Mouse (Mus musculus) stomach, embryonic 15.5 days (tissue): Measurements from ENCODE around the gene Ubiad1. TPM values are rescaled to one million over a fixed set of nuclear protein-coding genes. Genes with fewer than 3 reads are reported as not detected.

ENCODE experiments used
- ATAC-seq: fragments of 200-750 bp; cut with Nextera tagmentation; 2 replicates; pipeline ENCODE4 v1.8.0; 2017; ENCODE audit warnings: low read depth, moderate number of reproducible peaks, moderate TSS enrichment; ENCODE audit not compliant: insufficient read depth, low FRiP score
- H3K27ac ChIP-seq: fragments of 300-500 bp; sonication (generic); 2 replicates; pipeline ENCODE4 v1.5.1; 2015; ENCODE audit warnings: mild to moderate bottlenecking, inconsistent platforms
- H3K27me3 ChIP-seq: fragments of 300-500 bp; sonication (generic); replicated peaks from 2 replicates; pipeline ENCODE4 v1.6.1; 2015; ENCODE audit warnings: inconsistent platforms
- H3K36me3 ChIP-seq: fragments of 300-500 bp; sonication (generic); 2 replicates; pipeline ENCODE4 v1.6.1; 2015; ENCODE audit warnings: inconsistent platforms
- H3K4me1 ChIP-seq: fragments of 300-500 bp; sonication (generic); 2 replicates; pipeline ENCODE4 v1.6.1; 2015; ENCODE audit warnings: inconsistent platforms
- H3K4me2 ChIP-seq: fragments of 300-500 bp; sonication (generic); 2 replicates; pipeline ENCODE4 v1.6.1; 2015; ENCODE audit warnings: mild to moderate bottlenecking, inconsistent platforms
- H3K4me3 ChIP-seq: fragments of 300-500 bp; sonication (generic); replicated peaks from 2 replicates; pipeline ENCODE4 v1.5.1; 2015; ENCODE audit warnings: inconsistent platforms
- H3K9ac ChIP-seq: fragments of 300-500 bp; sonication (generic); 2 replicates; pipeline ENCODE4 v1.6.1; 2015; ENCODE audit warnings: inconsistent platforms
- H3K9me3 ChIP-seq: fragments of 300-500 bp; sonication (generic); 2 replicates; pipeline ENCODE4 v1.6.1; 2016; ENCODE audit warnings: inconsistent platforms
- WGBS: fragments of 180-500 bp; shearing (Covaris S2); methylation state at CpG from one replicate; pipeline ENCODE4 v1.1.7; 2015; 5-methylcytosine and 5-hydroxymethylcytosine counted together
- polyA plus RNA-seq: library from polyadenylated mRNA; unstranded; fragments of >200 nt; fragmentation: Nextera tagmentation; extraction: Ambion mirVana; gene quantifications from 2 replicates; pipeline ENCODE4 v1.2.1, GENCODE M21; 2015

The Ubiad1 gene
- polyA plus RNA-seq, 1 experiment from 2014 or later = 20.5 TPM

GRCm38 (mm10) chr4:148428544-148428943 is 16.0 kb downstream of the Ubiad1 start:
- no peaks in the 10 kb centered on the region for H3K4me1 ChIP-seq
- H3K9me3 ChIP-seq = no peaks in the 10 kb centered on the region
- 76% methylated on average over 5 of the region's 5 CpGs for WGBS
- H3K4me2 ChIP-seq = no peak overlapping the region
- no peak overlapping the region for H3K27ac ChIP-seq
- ATAC-seq = no peak
- no peak overlapping the region for H3K9ac ChIP-seq
- no peak overlapping the region for H3K4me3 ChIP-seq
- H3K36me3 ChIP-seq = no peaks in the 10 kb centered on the region
- no peaks in the 10 kb centered on the region for H3K27me3 ChIP-seq

GRCm38 (mm10) chr4:148426950-148427850 is 17.4 kb downstream of the Ubiad1 start:
- no peak overlapping the region for H3K4me2 ChIP-seq
- H3K36me3 ChIP-seq = no peaks in the 10 kb centered on the region
- H3K4me3 ChIP-seq = no peak overlapping the region
- WGBS = 72% methylated on average over 10 of the region's 10 CpGs
- no peak overlapping the region for H3K9ac ChIP-seq
- no peak overlapping the region for H3K27ac ChIP-seq
- no peaks in the 10 kb centered on the region for H3K27me3 ChIP-seq
- H3K4me1 ChIP-seq = no peaks in the 10 kb centered on the region
- no peak for ATAC-seq
- H3K9me3 ChIP-seq = no peaks in the 10 kb centered on the region

- no peak overlapping the region for H3K9ac ChIP-seq
- no peaks in the 10 kb centered on the region for H3K36me3 ChIP-seq
- no peak for ATAC-seq
- H3K27ac ChIP-seq = no peak overlapping the region
- 66% methylated on average over 6 of the region's 6 CpGs for WGBS
- H3K4me1 ChIP-seq = no peaks in the 10 kb centered on the region
- H3K4me2 ChIP-seq = no peak overlapping the region
- H3K27me3 ChIP-seq = 0 out of 2 replicates have a peak, but pooled peaks cover 10% of the 10 kb centered on the region
- no peak overlapping the region for H3K4me3 ChIP-seq
- H3K9me3 ChIP-seq = no peaks in the 10 kb centered on the region
Observed at GRCm38 (mm10) chr4:148417559-148417958, 27.0 kb downstream of the Ubiad1 start.

- Histone ChIP-seq H3K27me3 (0 out of 2 replicates have a peak, but pooled peaks cover 10% of the 10 kb centered on the region), H3K27ac (no peak overlapping the region), H3K9me3 (no peaks in the 10 kb centered on the region), H3K4me3 (no peak overlapping the region), H3K4me2 (no peak overlapping the region), H3K4me1 (no peaks in the 10 kb centered on the region), H3K36me3 (no peaks in the 10 kb centered on the region), H3K9ac (no peak overlapping the region)
- peak; percentile 67 for ATAC-seq
- WGBS = 50% methylated on average over 11 of the region's 11 CpGs
Observed at GRCm38 (mm10) chr4:148417074-148417526, 27.5 kb downstream of the Ubiad1 start.

- Histone ChIP-seq H3K9me3 (no peaks in the 10 kb centered on the region), H3K4me3 (no peak overlapping the region), H3K27me3 (0 out of 2 replicates have a peak, but pooled peaks cover 10% of the 10 kb centered on the region), H3K27ac (no peak overlapping the region), H3K4me1 (no peaks in the 10 kb centered on the region), H3K4me2 (no peak overlapping the region), H3K36me3 (no peaks in the 10 kb centered on the region), H3K9ac (no peak overlapping the region)
- ATAC-seq = no peak
- 4% methylated on average over 16 of the region's 16 CpGs for WGBS
Observed at GRCm38 (mm10) chr4:148415575-148415974, 29.0 kb downstream of the Ubiad1 start.

GRCm38 (mm10) chr4:148408256-148408975 is 36.2 kb downstream of the Ubiad1 start:
- Histone ChIP-seq H3K9ac (no peak overlapping the region), H3K27me3 (peaks cover 31% of the 10 kb centered on the region), H3K9me3 (no peaks in the 10 kb centered on the region), H3K27ac (no peak overlapping the region), H3K4me2 (no peak overlapping the region), H3K36me3 (no peaks in the 10 kb centered on the region), H3K4me1 (0 out of 2 replicates have a peak, but pooled peaks cover 7% of the 10 kb centered on the region), H3K4me3 (no peak overlapping the region)
- 67% methylated on average over 10 of the region's 10 CpGs for WGBS
- no peak for ATAC-seq

GRCm38 (mm10) chr4:148405255-148405788 is 39.2 kb downstream of the Ubiad1 start:
- H3K9me3 ChIP-seq = no peaks in the 10 kb centered on the region
- H3K27ac ChIP-seq = no peak overlapping the region
- no peak overlapping the region for H3K9ac ChIP-seq
- WGBS = 9% methylated on average over 13 of the region's 13 CpGs
- 0 out of 2 replicates have a peak overlapping the region, but pooled peaks have one; percentile 6 for H3K4me2 ChIP-seq
- H3K36me3 ChIP-seq = no peaks in the 10 kb centered on the region
- no peak for ATAC-seq
- peaks cover 38% of the 10 kb centered on the region for H3K27me3 ChIP-seq
- 0 out of 2 replicates have a peak, but pooled peaks cover 7% of the 10 kb centered on the region for H3K4me1 ChIP-seq
- no peak overlapping the region for H3K4me3 ChIP-seq

GRCm38 (mm10) chr4:148404748-148405147 is 39.8 kb downstream of the Ubiad1 start:
- H3K9ac ChIP-seq = no peak overlapping the region
- 6% methylated on average over 11 of the region's 11 CpGs for WGBS
- peak overlapping the region; percentile 6; the same call in 1 of the 2 replicates for H3K4me2 ChIP-seq
- no peaks in the 10 kb centered on the region for H3K9me3 ChIP-seq
- no peaks in the 10 kb centered on the region for H3K36me3 ChIP-seq
- no peak overlapping the region for H3K4me3 ChIP-seq
- ATAC-seq = no peak
- no peak overlapping the region for H3K27ac ChIP-seq
- 0 out of 2 replicates have a peak, but pooled peaks cover 7% of the 10 kb centered on the region for H3K4me1 ChIP-seq
- peaks cover 38% of the 10 kb centered on the region for H3K27me3 ChIP-seq

- no peak overlapping the region for H3K9ac ChIP-seq
- no peak overlapping the region for H3K27ac ChIP-seq
- ATAC-seq = no peak
- peaks cover 38% of the 10 kb centered on the region for H3K27me3 ChIP-seq
- H3K4me3 ChIP-seq = no peak overlapping the region
- H3K4me2 ChIP-seq = no peak overlapping the region
- H3K36me3 ChIP-seq = no peaks in the 10 kb centered on the region
- WGBS = 14% methylated on average over 12 of the region's 12 CpGs
- 0 out of 2 replicates have a peak, but pooled peaks cover 7% of the 10 kb centered on the region for H3K4me1 ChIP-seq
- no peaks in the 10 kb centered on the region for H3K9me3 ChIP-seq
Observed at GRCm38 (mm10) chr4:148403402-148403801, 41.2 kb downstream of the Ubiad1 start.

GRCm38 (mm10) chr4:148399437-148400094 is 45.0 kb downstream of the Ubiad1 start:
- Histone ChIP-seq H3K4me1 (0 out of 2 replicates have a peak, but pooled peaks cover 6% of the 10 kb centered on the region), H3K36me3 (no peaks in the 10 kb centered on the region), H3K9me3 (no peaks in the 10 kb centered on the region), H3K4me2 (no peak overlapping the region), H3K27me3 (peaks cover 17% of the 10 kb centered on the region), H3K27ac (no peak overlapping the region), H3K4me3 (no peak overlapping the region), H3K9ac (no peak overlapping the region)
- WGBS = 57% methylated on average over 9 of the region's 9 CpGs
- ATAC-seq = no peak

- no peak for ATAC-seq
- Histone ChIP-seq H3K9ac (no peak overlapping the region), H3K4me1 (no peaks in the 10 kb centered on the region), H3K27me3 (no peaks in the 10 kb centered on the region), H3K36me3 (no peaks in the 10 kb centered on the region), H3K4me3 (no peak overlapping the region), H3K27ac (no peak overlapping the region), H3K4me2 (no peak overlapping the region), H3K9me3 (no peaks in the 10 kb centered on the region)
- WGBS = 71% methylated on average over 18 of the region's 18 CpGs
Observed at GRCm38 (mm10) chr4:148397531-148398287, 46.9 kb downstream of the Ubiad1 start.
